Mouse (Mus musculus) adrenal gland, postnatal 36 days (tissue): ENCODE data around the gene Vps45. TPM values are rescaled to one million over a fixed set of nuclear protein-coding genes. Genes with fewer than 3 reads are reported as not detected.

ENCODE experiments used
- DNase-seq, 2 experiments: peaks; one replicate each; pipeline ENCODE4 v3.0.0; 2021; ENCODE audit warnings: mixed read lengths in 1 of 2
- long read RNA-seq, 2 experiments: library from polyadenylated mRNA; stranded (forward); transcript quantifications; one replicate each; pipeline ENCODE4 v2.0.0; 2021; ENCODE audit warnings: borderline sequencing depth in 2 of 2
- total RNA-seq, 2 experiments: library from RNA; stranded (reverse); gene quantifications; 2 replicates each; pipeline ENCODE4 v1.2.3; 2021

Vps45 gene
- total RNA-seq, result 10 to 100 TPM; 30.6 to 34.7 TPM
- long read RNA-seq, experiment 1, transcript Vps45-201 (15 exons, 2,637 nt), result major isoform, 14 of 21 reads
- long read RNA-seq, experiment 1, partial matches to known transcripts, result 2 of 21 reads
- long read RNA-seq, experiment 1, other reads (novel, unspliced or antisense), result 2 of 21 reads
- long read RNA-seq, experiment 2, transcript Vps45-203 (2 exons, 266 nt), result major isoform, 5 of 10 reads
- long read RNA-seq, experiment 2, partial matches to known transcripts, result 1 of 10 reads
- long read RNA-seq, experiment 2, other reads (novel, unspliced or antisense), result 0 of 10 reads

DNA sequence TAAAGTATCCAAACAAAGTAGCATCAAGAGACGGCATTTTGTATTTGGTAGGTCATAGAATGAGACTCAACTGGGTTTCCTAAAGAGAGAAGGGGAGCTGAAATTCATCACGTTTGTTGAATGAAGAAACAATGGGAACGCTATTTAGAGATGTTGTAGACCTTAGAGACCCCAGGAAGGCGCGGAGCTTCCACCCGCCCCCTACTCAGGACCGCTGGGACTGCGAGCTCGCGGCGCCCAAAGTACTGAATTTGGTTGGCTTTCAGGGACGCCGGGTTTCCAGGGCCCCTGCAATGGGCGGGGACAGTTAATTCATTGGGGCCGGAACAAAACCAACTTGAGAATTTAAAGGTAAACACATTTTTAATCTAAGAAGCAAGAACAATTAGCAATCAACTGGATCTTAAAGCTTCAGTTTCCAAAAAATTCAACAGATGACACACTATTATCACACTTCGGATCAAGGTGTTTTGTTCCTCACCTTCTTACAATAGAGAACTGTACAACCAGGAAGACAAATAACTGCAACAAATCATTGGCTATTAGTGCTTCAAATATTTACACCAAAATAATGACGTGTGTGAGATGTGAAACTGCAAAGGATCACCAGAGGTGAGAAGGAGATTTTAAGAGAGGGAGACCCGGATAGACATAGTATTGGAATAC lies at the start of gene Vps45:
Vps45 (minus strand) TSS at position 236 of the 666 bp plus-strand sequence.
- DNase-seq, result peak; percentile 84

DNA sequence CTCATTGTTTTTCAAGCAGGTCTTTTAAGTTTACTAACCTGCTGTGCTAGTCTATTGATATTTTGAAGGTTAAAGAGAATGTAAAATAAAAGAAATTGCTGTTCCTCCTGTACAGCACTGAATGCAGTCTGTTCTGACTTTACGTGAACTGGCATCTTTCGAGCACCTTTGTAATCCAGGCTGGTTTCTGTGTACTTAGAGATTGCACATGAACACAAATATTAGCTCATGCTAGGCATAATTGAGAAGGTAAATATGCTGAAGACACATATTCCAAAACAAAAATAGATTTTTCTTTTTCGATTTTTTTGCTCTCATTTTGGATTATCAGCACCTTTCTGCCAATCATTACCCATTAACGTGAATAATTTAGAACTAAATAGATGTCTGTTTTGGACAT lies 47.9 kb upstream of the Vps45 start:
- no peak for DNase-seq

DNA sequence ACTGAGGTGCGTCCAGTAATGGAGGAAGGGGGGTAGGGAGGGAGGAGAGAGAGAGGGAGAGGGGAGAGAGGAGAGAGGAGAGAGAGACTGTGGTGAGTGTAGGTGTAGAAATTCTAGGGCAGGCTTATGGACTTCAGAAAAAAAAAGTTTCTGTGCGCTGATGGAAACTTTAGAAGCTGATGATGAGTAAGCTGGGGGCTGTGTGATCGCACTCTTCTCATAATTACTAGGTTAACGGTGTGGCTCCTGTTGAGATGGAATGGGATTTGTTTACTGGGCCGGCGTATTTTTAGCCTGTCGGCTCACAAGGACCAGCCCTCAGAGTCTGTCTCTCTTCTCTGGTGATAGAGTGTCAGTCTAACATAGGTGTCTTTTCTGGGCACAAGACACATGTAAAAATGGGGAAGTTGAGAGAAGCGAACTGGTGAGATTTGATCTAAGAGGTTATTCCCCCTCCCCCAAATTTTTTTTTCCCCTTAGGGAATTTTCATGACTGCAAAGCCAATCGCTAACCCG lies 47.0 kb upstream of the Vps45 start:
- DNase-seq, result peak in 1 of 2 experiments; percentile 16

DNA sequence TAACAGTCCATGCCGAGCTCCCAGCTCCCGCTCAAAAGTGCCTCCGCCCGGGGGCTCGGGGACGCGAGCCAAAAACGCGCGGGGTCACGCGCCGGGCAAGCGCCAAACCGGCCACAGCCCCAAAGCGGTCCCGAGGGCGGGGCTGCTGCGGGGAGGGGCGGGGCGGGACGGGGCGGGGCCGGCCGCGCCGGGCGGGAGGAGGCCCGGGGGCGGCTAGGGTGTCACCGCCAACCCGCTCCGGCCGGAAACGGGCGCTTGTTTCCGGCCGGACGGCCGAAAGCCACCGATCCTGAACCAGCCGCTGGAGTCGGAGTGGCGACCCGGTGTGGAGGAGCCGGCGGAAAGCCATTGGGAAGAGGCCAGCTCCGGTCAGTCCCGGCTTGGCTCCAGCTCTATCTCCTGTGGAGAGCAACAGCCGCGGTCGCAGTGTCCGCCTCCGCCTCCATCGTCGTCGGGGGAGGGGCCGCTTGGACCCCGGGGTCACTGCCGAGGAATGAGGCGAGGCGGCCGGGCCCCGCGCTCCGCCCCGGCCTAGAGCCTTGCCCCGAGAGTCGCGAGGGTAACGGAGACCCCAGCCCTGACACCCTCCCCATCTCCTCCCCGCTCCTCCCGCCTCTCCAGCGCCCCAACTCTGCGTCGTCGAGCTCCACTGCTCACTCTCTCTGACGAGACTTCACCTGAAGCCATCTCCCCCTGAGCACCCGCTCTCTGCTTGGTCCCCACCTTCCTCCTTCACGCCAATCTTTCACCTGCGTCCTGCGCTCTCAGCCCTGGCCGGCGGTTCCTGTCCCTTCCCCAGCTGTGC lies 46.2 kb upstream of the Vps45 start, which contains the start of gene Otud7b:
Otud7b (plus strand) TSS at position 267 of the 805 bp plus-strand sequence.
- DNase-seq, result peak; percentile 81 to 87

DNA sequence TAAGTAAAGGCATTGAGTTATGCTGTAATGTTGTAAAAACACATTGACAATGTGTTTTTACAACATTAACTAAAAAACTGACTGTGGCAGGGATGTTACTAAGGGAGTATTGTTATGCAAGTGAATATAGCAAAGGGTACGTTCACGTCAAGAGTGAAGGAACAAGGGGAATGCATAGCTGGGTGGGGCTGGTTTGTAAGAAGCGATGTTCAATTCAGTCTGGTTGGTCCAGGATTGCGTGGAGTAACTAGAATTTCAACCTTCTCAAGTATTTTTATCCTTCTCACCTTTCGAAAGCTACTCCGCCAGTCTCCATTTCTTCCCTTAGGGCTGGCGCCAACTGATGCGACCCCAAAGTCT lies 45.6 kb upstream of the Vps45 start:
- no peak for DNase-seq

DNA sequence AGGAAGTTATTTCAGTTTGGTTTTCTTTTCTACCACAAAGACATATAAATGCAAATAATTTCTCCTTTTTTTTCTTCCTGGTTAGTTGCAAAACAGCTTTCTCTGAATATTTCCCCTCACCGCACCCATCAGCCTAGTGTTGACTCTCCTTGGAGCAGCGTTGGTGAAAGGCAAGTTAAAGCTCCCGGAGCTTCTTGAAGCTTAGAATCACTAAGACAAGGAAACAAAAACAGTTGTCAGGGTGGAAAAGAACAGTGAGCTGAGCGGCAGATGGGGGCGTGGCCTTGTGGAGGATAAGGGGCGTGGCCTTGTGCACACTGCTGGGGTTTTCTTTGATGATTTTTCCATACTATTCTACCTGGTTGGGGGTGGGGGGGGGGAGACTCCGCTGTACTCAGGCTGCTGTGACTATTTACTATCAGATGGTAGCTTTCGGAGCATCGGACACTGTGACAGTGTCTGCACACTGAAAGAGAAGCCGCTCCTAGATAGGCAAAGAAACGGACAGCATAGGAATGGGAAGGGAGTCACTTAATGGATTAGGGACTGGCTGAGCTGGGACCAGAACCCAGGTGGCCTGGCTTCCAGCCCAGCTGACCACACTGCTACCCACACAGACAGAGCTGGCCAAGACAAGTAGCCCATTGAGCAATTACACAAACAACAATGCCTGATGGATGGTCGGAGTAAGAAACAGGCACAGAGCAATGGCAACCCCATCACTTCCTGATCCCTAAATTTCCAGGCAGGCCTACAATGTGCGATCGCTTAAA lies 44.0 kb upstream of the Vps45 start:
- DNase-seq, result peak; percentile 62 to 79

DNA sequence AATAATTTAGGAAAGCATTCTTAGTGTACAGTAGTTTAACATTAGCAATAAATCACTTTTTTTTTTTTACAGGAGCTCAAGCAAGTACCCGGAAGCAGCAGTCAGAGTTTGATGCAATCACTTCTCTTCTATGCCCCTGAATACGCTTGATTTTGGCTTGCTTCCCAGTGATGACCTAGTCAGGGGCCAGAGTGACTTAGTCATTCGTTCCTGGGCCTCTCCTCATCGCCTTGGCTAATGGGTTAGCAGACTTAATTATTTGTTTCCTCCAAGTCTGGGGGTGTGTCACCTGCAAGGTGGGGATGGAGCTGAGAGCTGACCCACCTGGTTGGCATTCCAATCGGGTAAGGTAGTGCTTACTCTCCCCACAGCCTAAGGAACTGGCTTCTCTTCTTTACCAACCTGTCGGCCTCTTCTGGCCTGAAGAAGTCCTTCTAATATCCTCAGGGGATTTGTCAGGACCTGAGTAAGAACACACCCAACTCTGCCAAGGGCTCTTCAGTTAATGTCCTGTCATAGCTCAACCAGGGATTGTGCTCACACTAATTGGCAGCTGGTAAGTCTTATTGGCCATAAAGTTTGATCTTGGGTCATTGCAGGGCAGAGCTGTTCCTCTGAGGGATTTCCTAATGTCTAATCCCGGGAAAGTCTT lies 40.5 kb upstream of the Vps45 start:
- DNase-seq, result peak; percentile 86 to 89

DNA sequence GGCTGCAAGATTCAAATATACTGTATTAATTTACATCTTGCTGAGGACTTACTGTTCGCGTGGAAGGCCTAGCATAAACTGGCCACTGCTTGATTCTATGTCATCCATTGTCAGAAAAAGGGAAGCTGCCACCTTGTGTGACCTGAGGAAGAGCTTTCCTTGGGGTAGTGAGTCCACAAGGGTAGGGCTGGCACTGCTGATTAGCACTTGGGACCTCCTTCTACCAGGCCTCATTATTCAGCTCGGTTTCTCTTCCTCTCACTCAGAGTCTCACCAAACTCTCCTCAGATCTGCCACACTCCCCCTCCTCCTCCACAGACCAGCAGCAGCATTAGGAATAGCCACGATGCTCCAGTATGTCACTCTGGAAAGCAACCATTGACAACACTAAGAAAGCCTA lies 39.9 kb upstream of the Vps45 start:
- no peak for DNase-seq

DNA sequence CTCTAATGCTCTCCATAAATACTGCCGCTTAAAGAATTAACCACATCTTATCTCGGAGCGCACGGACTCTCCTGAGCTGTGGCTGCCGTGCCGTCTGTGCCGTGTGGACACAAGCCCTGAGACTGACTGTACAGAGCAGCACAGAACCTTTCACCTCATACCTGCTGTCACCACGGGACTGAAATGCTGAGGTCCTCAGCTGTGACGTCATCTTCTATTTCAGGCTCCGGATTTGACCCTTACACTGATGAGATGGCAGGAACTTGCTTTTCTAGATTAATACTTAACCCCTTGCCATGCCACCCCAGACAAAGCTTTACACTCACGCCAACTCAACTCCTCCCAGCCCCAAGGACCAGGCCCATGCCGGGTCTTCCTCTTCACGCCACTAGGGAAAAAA lies 35.9 kb upstream of the Vps45 start:
- DNase-seq, result no peak

DNA sequence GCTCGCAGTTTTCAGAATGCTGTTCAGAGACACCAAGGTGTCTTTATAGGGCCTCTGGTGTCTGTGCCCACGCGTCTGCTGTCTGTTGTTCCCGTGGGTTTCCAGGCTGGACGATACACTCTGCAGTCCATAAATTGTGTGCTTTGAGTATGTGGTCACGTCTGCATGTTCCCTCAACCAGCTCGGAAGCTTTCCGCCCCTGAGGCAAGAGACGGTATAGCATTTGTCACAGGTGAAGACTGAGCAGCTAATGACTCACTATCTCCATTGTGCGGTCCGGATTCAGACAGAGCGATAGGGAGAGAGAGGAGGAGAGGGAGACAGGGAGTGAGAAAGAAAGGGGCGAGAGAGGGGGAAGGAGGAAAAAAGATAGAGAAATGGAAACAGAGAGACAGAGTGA lies 35.2 kb upstream of the Vps45 start:
- no peak for DNase-seq

DNA sequence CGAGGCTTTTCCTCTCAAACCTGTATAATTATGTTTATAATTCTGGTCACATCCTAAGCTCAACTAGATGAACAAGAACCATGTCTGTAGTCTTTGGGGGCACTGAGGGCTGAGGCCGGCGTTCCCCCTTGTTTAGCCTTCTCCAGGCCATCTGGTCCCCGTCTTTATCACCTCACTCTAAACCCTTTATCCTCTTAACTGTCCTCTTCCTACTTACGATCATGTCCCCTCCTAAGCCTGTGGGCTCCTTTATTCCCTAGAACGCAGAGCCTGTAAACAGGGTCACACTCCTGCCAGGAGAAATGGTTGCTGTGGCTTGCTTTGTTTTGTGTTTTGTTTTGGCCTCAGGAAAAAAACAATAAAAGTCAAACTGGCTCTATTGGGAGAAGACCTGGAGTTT lies 33.7 kb upstream of the Vps45 start:
- DNase-seq, result no peak

DNA sequence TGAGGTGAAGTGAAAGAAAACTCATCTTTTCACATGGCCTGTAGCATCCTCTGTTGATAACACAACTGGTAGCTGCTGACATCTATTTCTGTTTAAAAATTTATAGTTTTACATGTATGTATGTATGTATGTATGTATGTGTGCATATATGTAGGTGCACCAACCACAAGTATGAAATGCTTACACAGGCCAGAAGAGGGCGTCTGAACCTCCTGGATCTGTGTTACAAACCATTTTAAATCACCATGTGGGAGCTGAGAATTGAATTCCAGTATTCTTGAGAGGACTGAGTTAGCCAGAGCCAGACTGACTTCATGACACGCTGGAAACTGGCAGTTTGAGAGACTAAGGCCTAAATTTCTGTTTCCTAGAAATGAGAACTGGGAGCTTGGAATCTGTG lies 32.9 kb upstream of the Vps45 start:
- DNase-seq, result no peak

DNA sequence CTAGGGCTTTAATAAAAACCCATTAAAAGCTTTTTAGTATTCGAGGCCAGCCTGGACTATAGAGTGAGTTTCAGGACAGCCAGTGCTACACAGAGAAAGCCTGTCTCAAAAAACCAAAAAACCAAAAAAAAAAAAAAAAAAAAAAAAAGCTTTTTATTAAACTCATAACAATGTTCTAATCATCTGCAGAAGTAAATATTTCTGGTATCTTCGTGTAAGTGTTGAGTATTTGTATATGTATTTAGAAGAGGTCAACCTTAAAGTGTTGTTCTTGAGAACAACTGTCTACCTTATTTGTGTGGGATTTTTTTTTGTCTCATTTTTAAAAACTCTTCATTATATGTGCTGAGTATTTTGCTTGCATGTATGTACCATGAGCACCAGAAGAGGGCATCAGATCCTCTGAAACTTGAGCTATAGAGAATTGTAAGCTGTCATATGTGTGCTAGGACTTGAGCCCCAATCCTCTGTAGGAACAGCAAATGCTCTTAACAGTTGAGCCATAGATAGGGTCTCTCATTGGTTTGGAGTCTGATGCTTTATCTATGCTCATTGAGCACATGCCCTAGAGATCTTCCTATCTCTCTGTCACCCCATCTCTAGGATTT lies 31.7 kb upstream of the Vps45 start:
- no peak for DNase-seq

DNA sequence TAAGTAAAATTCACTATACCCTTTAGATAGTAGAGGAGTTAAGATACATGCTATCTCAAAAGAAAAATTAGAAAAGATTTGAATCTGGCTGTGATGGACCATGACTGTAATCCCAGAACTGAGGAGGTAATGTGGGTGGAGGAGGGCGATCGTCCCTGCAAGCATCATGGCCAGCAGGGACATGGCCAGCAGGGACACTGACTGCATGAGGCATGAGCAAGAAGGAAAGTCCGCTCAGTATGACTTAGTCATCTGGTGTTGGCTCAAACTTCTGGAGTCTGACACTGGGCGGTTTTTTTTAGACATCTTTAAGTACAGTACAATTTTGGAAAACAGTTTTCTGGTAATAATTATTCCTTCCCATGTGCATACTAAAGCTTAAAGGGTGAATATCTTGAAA lies 29.5 kb upstream of the Vps45 start:
- peak; percentile 16 to 21 for DNase-seq

DNA sequence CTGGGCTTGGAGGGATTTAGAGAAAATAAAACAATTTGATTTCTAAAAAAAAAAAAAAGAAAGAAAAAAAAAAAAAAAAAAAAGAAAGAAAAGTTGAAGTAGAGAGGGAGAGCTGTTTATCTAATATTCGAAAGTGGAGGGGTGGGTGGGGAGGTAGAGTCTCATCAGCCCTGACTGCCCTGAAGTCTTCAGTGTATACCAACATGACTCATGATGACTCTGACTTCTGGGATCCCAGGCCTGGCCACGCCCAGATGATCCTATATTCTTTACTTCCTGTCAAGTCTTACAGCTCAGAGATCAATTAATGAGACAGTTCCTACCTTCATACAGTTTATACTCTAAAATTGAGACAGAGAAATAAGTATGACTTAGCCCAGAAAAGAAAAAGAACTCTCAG lies 29.0 kb upstream of the Vps45 start:
- no peak for DNase-seq

DNA sequence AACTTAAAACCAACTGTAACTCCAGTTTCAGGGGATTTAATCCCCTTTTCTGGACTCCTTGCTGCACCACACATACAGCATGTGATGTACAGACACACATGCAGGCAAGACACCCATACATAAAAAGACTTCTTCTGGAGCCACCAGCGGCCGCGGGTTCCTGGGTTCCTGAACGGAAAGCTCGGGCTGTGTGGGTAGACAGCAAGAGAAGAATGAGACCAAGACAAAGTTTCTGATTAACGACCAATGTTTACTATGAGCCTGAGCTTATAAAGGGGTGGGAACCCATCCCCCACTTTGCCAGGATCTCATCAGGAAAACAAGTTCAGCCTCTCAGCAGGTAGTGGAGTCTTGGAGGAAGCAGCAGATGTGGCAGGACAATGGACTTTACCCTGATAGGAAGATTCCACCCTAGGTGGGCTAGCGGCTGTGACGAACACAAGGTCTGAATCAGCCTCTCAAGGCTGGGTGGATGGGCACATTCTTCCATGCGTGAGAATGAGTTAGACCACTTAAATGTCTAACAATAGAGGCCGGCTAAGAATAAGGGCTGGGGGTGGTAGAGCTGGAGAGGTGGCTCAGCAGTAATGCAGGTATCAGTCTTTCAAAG lies 26.0 kb upstream of the Vps45 start:
- no peak for DNase-seq

DNA sequence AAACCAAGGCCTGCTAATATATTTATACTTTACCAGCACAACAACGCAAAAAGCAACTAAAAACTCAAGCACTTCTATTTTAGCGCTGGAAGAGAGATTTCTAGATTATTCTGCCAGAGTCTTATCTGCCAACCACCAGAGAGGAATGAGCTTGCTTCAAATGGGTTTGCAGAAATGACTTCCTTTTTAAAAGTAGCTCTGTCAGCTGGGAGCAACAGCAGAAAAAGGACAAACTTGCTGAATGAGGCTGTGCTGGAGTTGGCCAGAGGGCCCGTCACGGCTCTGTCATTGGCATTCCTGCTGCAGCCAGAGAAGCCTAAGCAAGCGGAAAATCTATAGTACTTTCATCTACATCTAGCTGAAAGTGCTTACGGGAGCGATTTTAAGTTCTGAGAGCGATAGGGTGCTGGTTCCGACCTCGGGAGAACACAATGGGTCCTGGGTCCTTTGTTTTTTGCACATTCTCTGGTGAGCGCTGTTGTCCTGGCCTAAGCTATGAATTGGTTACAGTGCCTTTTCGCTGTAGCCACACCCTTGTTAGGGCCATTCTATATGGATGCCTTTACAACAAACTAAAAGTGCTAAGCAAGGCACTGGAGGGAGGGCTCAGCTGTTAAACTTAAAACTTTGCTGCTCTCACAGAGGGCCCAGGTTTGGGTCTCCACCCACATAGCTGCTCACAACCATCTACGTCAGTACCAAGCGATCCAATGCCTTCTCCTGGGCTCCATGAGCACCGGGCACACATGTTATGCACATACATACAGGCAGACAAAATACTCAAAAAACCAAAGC lies 24.6 kb upstream of the Vps45 start:
- DNase-seq, result no peak

DNA sequence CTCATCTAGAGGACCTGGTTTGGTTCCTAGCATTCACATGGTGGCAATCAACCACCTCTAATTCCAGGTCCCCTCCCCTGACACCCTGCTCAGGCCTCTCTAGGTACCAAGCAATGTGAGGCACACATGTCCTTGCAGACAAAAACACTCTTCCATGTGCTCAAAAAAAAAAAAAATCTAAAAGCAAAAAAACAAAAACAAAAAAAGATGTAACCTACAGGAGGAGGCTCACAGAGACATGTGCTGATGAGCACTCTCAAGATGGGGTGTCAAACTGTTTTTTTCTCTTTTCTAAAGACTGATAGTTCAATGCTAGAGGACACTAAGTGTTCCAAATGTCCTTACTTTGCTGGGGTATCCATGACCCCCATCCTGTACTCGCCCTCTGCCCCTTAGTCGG lies 23.8 kb upstream of the Vps45 start:
- DNase-seq, result no peak

DNA sequence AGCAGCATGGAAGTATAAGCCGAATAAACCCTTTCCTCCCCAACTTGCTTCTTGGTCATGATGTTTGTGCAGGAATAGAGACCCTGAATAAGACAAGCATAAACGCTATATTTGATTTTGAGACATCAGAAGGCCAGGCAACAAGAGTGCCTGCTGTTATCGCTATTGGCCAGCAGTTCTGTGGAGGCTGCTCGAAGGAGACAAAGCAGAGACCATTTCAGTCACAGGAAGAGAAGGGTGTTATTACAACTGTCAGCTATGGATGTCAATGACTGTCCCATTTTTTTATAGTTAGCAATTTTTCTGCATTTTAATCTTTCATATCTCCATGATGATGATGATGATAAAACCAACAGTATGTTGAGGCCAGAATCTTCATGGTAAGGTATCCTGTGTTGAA lies 23.4 kb upstream of the Vps45 start:
- no peak for DNase-seq

DNA sequence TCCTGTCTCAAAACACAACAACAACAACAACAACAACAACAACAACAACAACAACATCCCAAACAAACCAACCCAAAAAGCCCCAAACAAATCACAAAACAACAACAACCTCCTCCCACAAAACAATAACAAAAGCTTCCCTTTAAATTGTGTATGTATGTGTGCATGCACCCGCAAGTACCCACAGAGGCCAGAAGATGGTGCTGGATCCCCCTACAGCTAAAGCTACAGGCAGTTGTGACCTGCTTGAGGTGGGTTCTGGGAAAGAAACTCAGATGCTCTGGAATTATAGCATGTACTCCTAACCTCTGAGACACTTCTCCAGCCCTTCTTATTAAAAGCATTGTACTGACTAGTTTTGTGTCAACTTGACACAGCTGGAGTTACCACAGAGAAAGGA lies 22.7 kb upstream of the Vps45 start:
- DNase-seq, result peak; percentile 17 to 40
